Mouse (Mus musculus) kidney, postnatal 36 days (tissue): ENCODE data around the gene H2-T22.
"Not testable (repeated sequence)": the region's sequence is repeated elsewhere in the genome, so short reads cannot be mapped to it uniquely, and the experiment has no call there.

Source experiments
- DNase-seq, 2 experiments: peaks; one replicate each; pipeline ENCODE4 v3.0.0; 2021 to 2022; ENCODE audit warnings: mixed read lengths in 2 of 2

The H2-T22 gene

DNA sequence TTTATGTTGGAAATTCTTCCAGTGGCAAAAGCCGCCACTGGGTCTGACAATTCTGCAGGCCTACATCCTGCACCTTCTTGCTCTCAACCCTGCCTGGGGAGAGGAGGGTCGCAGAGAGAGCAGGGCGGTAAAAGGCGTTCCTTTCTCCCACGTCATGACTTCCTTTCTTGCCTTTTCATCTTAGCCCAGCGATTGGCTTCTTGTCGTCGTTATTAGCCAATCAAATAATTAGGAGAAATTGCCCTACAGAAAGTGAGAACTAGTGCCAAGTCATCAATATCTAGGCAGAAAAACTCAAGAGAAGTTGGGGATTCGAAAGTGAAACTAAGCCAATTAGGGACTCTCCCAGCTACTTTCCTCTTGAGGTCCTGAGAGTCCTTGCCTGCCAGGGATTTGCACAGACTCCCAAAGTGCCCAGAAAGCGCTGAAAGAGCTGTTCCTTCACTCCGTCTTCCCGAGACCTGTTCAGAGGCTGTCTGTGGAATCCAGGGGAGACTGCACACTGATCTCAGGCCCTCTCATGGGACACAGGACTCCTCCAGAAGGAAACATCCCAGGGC, at the start of gene H2-T22, which contains the start of gene Gm6034:
H2-T22 (minus strand) TSS at position 138 of the 560 bp plus-strand sequence.
Gm6034 (plus strand) TSS at position 352 of the 560 bp plus-strand sequence.
- DNase-seq: peak; percentile 77 to 95

- not testable (repeated sequence) for DNase-seq
Observed at GRCm38 (mm10) chr17:36091933-36092332, 49.4 kb upstream of the H2-T22 start.

DNA sequence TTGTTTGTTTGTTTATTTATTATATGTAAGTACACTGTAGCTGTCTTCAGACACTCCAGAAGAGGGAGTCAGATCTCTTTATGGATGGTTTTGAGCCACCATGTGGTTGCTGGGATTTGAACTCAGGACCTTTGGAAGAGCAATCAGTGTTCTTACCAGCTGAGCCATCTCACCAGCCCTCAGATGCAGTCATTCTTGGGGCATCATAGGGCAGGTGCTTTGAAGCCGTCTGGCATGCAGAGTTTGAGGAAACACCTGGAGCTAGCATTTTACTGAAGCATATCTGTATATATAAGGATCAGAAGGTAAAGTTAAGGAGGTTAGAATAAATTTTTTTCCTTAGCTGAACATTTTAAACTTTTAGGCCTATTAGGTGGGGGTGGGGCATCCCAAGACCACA, 43.4 kb upstream of the H2-T22 start:
- not testable (repeated sequence) for DNase-seq

- peak; percentile 11 to 24 for DNase-seq
Observed at GRCm38 (mm10) chr17:36083870-36084451, 41.4 kb upstream of the H2-T22 start.

- DNase-seq: peak; percentile 70 to 85
Observed at GRCm38 (mm10) chr17:36083266-36083869, 40.8 kb upstream of the H2-T22 start.

DNA sequence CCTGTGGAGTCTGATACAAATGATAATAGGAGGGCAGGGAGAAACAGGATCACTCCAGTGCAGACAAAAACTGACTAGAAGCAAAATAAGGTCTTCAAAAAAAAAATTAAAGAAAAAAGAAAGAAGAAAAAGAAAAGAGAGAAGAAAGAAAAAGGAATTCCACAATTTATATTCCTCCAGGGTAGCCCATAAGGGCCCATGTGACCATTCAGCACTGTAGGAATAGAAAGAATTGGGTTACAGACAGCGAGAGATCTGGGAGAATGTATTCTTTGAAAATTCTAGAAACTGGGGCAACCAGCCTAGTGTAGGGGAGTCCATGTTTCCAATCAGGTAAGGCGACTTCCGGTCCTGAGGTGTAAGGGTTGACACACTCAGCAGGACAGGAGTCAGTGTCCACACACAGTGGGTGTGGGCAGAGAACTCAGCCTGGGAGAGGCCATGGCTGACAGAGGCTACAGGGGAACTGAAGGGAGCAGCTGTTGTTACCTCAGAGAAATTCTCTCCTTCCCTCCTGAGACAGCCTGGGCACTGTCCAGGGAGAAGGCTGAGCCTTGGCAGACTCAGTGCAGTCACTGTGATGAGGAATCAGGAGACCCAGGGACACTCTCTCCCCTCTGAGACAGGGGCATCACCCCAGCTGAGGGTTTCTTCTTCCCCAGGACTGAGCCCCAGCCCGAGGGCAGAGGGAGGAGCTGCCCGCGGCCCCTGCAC, 40.1 kb upstream of the H2-T22 start:
- peak in 1 of 2 experiments; percentile 4 for DNase-seq

DNA sequence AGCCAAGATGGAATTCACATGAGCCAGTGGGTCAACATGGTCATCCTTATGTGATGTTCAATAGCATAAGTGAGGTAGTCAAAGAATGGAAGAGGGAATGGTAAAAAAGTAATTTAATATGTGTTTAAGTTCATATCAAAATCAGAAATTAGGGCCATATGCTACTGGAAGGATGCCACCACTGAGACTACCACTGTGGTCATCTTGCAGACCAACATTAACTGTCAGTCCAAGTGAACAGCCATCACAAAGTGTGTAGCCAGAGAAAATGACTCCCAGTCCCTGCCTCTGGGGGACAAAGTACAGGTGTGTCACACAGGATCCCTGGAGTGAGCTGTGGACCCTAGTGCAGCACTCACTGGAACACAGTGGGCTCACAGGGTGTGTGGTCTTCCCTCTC, 39.4 kb upstream of the H2-T22 start:
- DNase-seq: not testable (repeated sequence)

DNA sequence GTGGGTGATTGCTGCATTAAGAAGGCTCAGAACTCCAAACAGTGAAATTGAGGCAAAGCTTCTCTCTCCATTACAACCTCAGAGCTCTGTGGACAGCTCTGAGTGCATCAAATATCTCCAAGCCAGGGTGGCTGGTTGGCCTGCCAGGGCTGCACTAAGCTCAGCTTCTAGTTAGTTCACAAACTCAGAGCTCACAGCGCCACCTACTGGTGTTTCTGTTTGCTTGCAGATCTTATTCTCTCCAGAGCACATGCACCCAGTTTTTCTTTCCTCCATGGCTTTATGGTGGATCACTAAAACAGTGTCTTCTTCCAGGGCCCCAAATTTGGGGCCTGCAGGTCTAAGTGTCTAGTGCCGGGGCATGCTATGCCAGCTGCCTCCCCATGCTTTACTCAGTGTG, 18.3 kb upstream of the H2-T22 start:
- peak; percentile 90 to 98 for DNase-seq

- peak; percentile 33 to 52 for DNase-seq
Observed at GRCm38 (mm10) chr17:36058362-36058761, 15.8 kb upstream of the H2-T22 start, which contains the start of gene Gm11127. Gm11127 (minus strand) TSS chr17:36058371.

DNA sequence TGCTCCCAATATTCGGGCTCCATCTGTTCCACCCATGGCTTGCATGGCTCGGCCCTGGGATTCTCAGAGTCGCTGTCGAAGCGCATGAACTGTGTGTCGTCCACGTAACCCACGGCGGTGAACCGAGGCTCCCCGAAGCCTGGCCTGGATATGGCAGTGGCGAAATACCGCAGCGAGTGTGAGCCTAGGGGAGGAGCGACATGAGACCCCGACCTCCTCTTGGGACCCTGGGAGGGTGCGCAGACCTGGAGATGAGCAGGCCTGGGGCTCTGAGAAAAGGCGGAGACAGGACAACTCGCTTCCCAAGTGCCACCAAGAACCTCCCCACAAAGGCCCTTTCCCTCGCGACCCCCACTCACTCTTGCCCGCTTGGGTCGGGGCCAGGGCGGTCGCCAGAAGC, 15.4 kb upstream of the H2-T22 start:
- not testable (repeated sequence) for DNase-seq

GRCm38 (mm10) chr17:36043286-36043685, 739 bp upstream of the H2-T22 start:
- peak; percentile 30 to 36 for DNase-seq

- peak in 1 of 2 experiments; percentile 32 for DNase-seq
Observed at GRCm38 (mm10) chr17:36042055-36042454, 492 bp downstream of the H2-T22 start.

GRCm38 (mm10) chr17:36040604-36041003, 1.9 kb downstream of the H2-T22 start:
- DNase-seq: peak in 1 of 2 experiments; percentile 44

DNA sequence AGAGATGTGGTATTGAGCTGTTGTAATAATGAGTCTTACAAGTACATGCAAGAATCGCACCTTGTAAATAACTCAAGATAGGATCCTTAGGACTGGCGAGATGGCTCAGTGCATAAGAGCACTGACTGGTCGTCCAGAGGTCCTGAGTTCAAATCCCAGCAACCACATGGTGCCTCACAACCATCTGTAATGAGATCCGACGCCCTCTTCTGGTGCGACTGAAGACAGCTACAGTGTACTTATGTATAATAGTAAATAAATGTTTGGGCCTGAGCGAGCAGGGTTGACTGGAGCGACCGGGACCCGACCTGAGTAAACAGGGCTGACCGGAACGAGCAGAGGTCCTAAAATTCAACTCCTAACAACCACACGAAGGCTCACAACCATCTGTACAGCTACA, 6.4 kb downstream of the H2-T22 start:
- DNase-seq: not testable (repeated sequence)

DNA sequence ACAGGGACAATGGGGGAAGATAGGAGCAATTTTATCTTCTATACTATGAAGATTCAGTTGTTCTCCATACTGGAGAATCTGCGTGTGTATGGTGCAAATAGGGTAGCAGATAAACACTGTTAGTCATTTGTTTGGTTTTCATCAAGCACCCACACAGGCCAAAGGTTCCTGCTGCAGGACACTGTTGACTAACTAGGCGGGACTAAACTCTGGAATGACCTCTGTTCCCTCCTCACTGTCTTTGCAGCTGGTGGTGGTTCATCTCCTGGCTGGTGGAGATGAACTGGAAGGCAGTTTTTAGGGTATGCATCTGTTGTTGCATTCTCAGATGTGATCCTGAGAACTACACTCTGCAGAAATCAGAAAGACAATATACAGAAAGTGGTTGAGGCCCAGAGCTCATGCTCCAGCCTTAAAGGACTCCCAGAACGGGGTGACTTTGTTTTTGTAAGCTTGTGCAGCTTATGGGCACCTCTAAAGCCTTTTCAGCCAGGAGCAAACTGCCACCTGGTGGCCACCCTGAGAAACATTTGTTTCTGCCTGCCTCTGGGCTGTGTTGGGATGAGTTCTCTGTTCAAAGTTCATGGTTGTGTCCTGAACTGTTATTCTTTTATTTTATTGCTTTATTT, 7.4 kb downstream of the H2-T22 start:
- DNase-seq: peak; percentile 77 to 83

DNA sequence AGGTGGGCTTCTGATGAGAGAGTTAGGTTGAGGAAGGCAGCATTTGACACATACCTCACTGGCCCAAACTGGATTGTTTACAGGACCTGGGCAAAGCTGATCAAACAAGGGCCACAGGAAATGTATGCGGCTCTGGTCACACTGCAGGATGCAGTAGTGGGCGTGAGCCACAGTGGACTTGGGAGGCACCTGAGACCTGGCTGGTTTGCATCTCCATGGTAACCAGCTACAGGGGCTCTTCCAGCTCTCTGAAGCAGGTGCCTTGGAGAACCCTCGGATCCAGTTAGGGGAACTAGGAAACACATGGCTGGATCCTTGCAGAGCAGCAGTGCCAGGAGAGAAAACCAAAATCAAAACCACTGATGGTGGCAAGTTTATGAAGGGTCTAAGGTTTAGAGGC, 8.0 kb downstream of the H2-T22 start:
- DNase-seq: not testable (repeated sequence)

DNA sequence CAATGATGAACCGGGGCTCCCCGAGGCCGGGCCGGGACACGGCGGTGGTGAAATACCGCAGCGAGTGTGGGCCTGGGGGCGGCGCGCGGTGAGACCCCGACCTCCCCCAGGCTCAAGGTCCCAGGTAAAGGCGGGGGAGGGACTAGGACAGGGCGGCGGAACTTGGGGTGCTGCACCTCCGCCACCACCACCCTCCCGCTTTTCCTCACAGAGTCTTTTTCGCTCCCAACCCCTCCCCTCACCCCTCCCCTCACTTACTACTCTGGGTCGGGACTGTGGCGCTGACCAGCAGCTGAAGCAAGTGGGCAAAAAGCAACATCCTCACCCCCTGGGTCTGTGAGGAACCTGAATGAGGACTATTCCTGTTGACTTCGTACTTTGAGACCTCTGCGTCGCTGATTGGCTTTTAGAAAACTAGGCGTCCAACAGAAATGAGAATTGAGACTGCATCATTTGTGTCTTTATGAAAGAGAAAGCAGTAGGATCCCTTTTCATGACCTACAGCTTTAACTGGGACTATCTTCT, 10.1 kb downstream of the H2-T22 start, which contains the start of gene H2-T23:
H2-T23 (minus strand) TSS at position 505 of the 525 bp plus-strand sequence.
- DNase-seq: peak; percentile 81 to 84

GRCm38 (mm10) chr17:36031583-36032331, 10.8 kb downstream of the H2-T22 start:
- peak; percentile 54 to 74 for DNase-seq

DNA sequence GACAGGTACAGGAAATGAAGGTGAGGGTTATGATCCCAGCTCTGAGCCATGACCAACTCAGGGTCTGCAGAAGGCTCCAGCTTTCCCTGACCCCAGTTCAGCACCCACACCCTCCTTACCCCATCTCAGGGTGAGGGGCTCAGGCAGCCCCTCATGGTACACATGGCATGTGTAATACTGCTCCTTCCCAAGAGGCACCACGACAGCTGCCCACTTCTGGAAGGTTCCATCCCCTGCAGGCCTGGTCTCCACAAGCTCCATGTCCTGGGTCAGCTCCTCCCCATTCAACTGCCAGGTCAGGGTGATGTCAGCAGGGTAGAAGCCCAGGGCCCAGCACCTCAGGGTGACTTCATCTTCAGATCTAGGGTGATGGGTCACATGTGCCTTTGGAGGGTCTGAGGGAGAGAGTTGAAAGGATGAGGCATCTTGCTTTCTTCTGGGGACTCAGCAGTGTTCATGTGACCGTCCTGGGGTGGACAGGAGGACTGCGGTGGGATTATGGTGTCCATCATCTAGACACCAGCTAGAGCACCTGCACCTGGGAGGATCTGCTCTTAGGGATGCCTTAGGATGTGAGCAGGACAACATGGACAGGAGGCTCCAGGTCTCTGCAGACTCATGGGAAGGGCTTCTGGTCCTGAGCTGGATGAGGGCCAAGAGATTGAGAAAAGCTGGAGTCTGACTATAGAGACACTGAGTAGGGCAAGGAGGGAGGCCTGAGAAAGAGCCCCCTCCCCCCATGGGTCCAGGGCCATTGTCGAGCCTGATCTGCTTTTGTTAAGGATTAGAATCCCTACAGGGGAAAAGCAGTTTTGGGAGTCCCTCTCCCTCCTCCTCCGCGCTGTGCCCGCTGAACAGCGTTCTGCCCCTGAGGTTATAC, 11.6 kb downstream of the H2-T22 start:
- DNase-seq: not testable (repeated sequence)

DNA sequence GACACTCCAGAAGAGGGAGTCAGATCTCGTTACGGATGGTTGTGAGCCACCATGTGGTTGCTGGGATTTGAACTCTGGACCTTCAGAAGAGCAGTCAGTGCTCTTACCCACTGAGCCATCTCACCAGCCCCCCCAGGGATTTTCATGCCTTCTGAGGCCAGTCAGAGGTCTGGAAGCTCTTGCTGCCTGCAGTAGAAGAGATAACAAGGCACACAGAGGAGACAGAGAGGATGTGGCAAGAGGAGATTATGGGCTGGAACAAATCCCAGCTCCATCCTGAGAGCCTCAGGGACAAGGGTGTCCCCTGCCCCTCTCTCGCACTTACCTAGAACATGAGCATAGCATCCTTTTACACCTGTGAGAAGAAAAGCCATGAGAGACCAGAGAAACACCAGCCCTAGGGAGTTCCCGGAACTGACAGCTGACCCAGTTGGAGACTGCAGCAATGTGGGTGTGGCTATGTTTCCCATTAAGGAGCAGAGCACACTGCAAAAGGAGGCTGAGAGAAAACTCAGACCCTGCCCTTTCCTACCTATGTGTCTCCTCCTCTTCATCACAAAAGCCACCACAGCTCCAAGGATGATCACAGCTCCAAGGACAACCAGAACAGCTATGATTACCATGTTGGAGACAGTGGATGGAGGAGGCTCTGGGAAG, 12.4 kb downstream of the H2-T22 start:
- DNase-seq: peak; percentile 37 to 43
